Mouse (Mus musculus) lung, postnatal 0 days (tissue): ENCODE measurements around the gene Gm867.

Experiments used
- CTCF ChIP-seq: IDR thresholded peaks from 2 replicates; pipeline ENCODE4 v1.5.1; 2016; ENCODE audit warnings: antibody characterized with exemption, mild to moderate bottlenecking
- EP300 ChIP-seq: IDR thresholded peaks from 2 replicates; pipeline ENCODE4 v1.6.1; 2016; ENCODE audit warnings: antibody characterized with exemption, mild to moderate bottlenecking, control low read depth

- TF ChIP-seq CTCF (no peak), EP300 (peak; percentile 88)
Observed at GRCm38 (mm10) chr10:75945896-75946295, 5.4 kb upstream of the Gm867 start.
